Mouse (Mus musculus): Measurements from ENCODE around the gene Pde11a.

Gene Pde11a

DNA sequence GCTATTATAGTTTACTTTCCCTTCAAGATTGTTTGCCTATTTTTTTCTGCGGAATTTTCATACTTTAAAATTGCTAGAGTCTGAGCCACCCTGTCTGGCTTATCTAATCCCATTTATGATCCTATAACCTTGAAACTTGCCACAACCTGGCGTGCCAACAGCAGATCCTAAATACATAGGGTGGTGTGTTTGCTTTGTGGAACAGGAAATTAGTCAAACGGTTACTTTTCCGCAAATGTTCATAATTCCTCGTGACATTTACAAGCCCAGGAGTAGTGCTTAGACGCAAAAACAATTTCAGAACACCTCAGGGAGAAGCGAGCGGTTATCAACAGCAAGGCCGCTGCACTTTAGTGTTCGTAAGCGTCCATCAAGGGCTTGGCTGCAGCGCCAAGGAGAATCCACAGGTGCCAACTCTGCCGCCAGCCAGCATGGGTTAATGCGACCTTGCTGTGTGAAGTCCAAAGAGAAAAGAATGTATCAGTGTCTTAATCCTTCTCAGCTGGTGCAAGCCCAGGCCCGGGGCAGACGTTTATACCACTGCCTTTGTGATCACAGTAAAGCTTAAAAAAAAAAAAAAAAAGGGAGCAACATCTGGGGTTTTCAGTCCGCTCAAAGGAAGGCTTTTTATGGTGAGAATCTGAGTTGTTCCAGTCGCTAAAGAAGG is 379.3 kb downstream of the Pde11a start:
- Histone ChIP-seq H3K4me3 (replicated peaks; ENCODE audit: low read length) (peak overlapping the region; percentile 60), H3K27me3 (ENCODE audit: insufficient read depth, low read length) (no peaks in the 10 kb centered on the region; the same call in 1 of the 2 replicates), H3K9me3 (ENCODE audit: low read length) (no peaks in the 10 kb centered on the region), H3K36me3 (ENCODE audit: insufficient read depth, low read length) (no peaks in the 10 kb centered on the region), H3K4me1 (replicated peaks; ENCODE audit: low read depth, low read length) (peaks cover 66% of the 10 kb centered on the region)
- TF ChIP-seq NANOG (IDR thresholded peaks at IDR 0.05; ENCODE audit: borderline replicate concordance, low read length) (no peak), POU5F1 (IDR thresholded peaks at IDR 0.05; ENCODE audit: borderline replicate concordance, low read length) (no peak), CTCF (conservative IDR thresholded peaks at IDR 0.05; ENCODE audit: low read length) (no peak)

DNA sequence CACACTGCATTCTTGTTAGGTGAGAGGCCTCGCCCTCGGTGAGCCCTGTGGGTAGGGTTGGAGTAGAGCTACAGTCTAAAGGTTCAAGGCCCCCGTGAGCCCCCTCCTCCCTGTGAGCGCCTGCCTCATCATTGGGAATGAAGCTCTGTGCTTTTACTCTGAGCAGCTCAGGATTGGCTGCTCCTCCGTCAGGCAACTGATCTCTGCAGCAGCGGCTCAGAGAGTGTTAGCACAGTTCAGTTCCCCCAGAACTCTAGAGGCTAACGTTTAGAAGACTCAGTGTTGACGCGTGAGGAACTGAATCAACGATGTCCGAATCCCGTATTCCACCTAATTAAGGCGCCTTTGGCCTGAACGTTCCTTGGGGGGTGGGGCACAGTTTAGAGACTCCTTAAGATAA is 382.9 kb downstream of the Pde11a start:
- Histone ChIP-seq H3K27me3 (ENCODE audit: insufficient read depth, low read length) (no peaks in the 10 kb centered on the region), H3K9me3 (ENCODE audit: low read length) (no peaks in the 10 kb centered on the region), H3K4me3 (replicated peaks; ENCODE audit: low read length) (no peak overlapping the region), H3K4me1 (replicated peaks; ENCODE audit: low read depth, low read length) (peaks cover 36% of the 10 kb centered on the region), H3K36me3 (ENCODE audit: insufficient read depth, low read length) (no peaks in the 10 kb centered on the region)
- no peak for TF ChIP-seq CTCF (conservative IDR thresholded peaks at IDR 0.05; ENCODE audit: low read length)
- no peak for TF ChIP-seq NANOG (IDR thresholded peaks at IDR 0.05; ENCODE audit: borderline replicate concordance, low read length)
- TF ChIP-seq POU5F1 (IDR thresholded peaks at IDR 0.05; ENCODE audit: borderline replicate concordance, low read length) = no peak

DNA sequence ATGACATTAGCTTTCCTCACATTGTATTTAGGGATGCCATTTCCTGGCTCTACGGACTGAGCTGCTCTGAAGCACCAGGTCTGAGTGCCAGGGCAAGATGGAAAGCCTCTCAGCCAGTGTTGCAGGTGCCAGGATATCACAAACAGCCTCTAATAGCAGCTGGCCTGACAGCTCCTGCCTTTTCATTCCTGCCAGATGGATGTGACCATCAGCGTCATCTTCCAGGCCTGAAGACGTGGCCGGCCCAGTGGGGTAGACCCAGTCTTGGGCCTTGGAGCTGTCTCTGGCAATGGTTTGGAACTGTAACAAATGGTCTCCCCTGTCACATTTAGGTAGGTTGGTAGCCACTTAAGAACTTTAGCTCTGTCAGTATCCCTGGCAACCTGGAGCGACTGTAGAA is 385.3 kb downstream of the Pde11a start:
- no peak overlapping the region for H3K4me3 ChIP-seq (replicated peaks; ENCODE audit: low read length)
- H3K9me3 ChIP-seq (ENCODE audit: low read length) = no peaks in the 10 kb centered on the region
- H3K4me1 ChIP-seq (replicated peaks; ENCODE audit: low read depth, low read length) = peaks cover 12% of the 10 kb centered on the region
- H3K36me3 ChIP-seq (ENCODE audit: insufficient read depth, low read length) = no peaks in the 10 kb centered on the region
- TF ChIP-seq NANOG (IDR thresholded peaks at IDR 0.05; ENCODE audit: borderline replicate concordance, low read length) (no peak), POU5F1 (IDR thresholded peaks at IDR 0.05; ENCODE audit: borderline replicate concordance, low read length) (no peak), CTCF (conservative IDR thresholded peaks at IDR 0.05; ENCODE audit: low read length) (no peak)
- no peaks in the 10 kb centered on the region for H3K27me3 ChIP-seq (ENCODE audit: insufficient read depth, low read length)

DNA sequence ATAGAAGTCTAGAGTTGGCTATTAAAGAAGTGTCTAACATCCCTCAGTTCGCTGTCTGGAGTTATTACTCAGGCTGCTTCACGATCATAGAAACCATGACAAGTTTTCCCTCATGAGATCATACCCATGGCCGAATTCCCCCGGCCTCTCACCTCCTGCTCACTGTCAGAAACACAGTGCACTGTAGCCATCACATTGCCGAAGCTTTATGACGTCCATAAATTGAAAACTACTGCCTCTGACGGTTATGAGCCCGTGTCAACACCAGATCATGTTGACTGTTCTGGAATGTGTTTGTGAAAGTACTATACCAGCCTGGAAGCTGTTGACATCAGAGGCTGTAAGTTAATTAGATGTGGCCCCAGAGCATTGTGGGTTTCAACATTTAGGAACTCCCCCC is 387.9 kb downstream of the Pde11a start:
- H3K4me3 ChIP-seq (replicated peaks; ENCODE audit: low read length) = no peak overlapping the region
- H3K9me3 ChIP-seq (ENCODE audit: low read length) = no peaks in the 10 kb centered on the region
- TF ChIP-seq POU5F1 (IDR thresholded peaks at IDR 0.05; ENCODE audit: borderline replicate concordance, low read length) = no peak
- no peak for TF ChIP-seq NANOG (IDR thresholded peaks at IDR 0.05; ENCODE audit: borderline replicate concordance, low read length)
- H3K27me3 ChIP-seq (ENCODE audit: insufficient read depth, low read length) = no peaks in the 10 kb centered on the region
- H3K4me1 ChIP-seq (replicated peaks; ENCODE audit: low read depth, low read length) = peaks cover 5% of the 10 kb centered on the region
- no peaks in the 10 kb centered on the region for H3K36me3 ChIP-seq (ENCODE audit: insufficient read depth, low read length)

Measured in E14TG2a.4 (cell line).